Mouse (Mus musculus): ENCODE measurements around the gene Gabbr2. TPM values are rescaled to one million over a fixed set of nuclear protein-coding genes. Genes with fewer than 3 reads are reported as not detected.

Gene Gabbr2
- polyA plus RNA-seq, 1 experiment from 2014 or later = 0.08 TPM

GRCm38 (mm10) chr4:46630390-46630789 lies 361.3 kb downstream of the Gabbr2 start:
- Histone ChIP-seq H3K4me3 (no peak overlapping the region), H3K36me3 (no peaks in the 10 kb centered on the region), H3K9ac (no peak overlapping the region), H3K27ac (no peak overlapping the region), H3K4me1 (peaks cover 58% of the 10 kb centered on the region), H3K27me3 (replicated peaks) (no peaks in the 10 kb centered on the region), H3K4me2 (no peak overlapping the region), H3K9me3 (replicated peaks) (no peaks in the 10 kb centered on the region)
- WGBS (ENCODE audit: insufficient replicate concordance) = 29% methylated on average over 9 of the region's 9 CpGs
- ATAC-seq = peak; percentile 18; the same call in 1 of the 2 replicates

GRCm38 (mm10) chr4:46628873-46629272 lies 362.8 kb downstream of the Gabbr2 start:
- Histone ChIP-seq H3K27ac (no peak overlapping the region), H3K4me3 (no peak overlapping the region), H3K4me1 (peaks cover 54% of the 10 kb centered on the region), H3K9me3 (replicated peaks) (no peaks in the 10 kb centered on the region), H3K9ac (no peak overlapping the region), H3K27me3 (replicated peaks) (no peaks in the 10 kb centered on the region), H3K4me2 (no peak overlapping the region), H3K36me3 (no peaks in the 10 kb centered on the region)
- whole genome bisulfite sequencing (ENCODE audit: insufficient replicate concordance) = 53% methylated on average over 9 of the region's 9 CpGs
- no peak for ATAC-seq

- Histone ChIP-seq H3K27me3 (replicated peaks) (no peaks in the 10 kb centered on the region), H3K36me3 (no peaks in the 10 kb centered on the region), H3K4me1 (peaks cover 46% of the 10 kb centered on the region), H3K9ac (no peak overlapping the region), H3K27ac (no peak overlapping the region), H3K9me3 (replicated peaks) (no peaks in the 10 kb centered on the region), H3K4me3 (no peak overlapping the region), H3K4me2 (no peak overlapping the region)
- no peak for ATAC-seq
- 65% methylated on average over 11 of the region's 11 CpGs for WGBS (ENCODE audit: insufficient replicate concordance)
These were observed 363.6 kb downstream of the Gabbr2 start for GRCm38 (mm10) chr4:46628081-46628480.

- Histone ChIP-seq H3K4me1 (peaks cover 31% of the 10 kb centered on the region), H3K4me3 (no peak overlapping the region), H3K9me3 (replicated peaks) (no peaks in the 10 kb centered on the region), H3K27me3 (replicated peaks) (0 out of 2 replicates have a peak, but pooled peaks cover 2% of the 10 kb centered on the region), H3K36me3 (no peaks in the 10 kb centered on the region), H3K4me2 (no peak overlapping the region), H3K9ac (no peak overlapping the region), H3K27ac (no peak overlapping the region)
- no peak for ATAC-seq
- 71% methylated on average over 10 of the region's 10 CpGs for WGBS (ENCODE audit: insufficient replicate concordance)
These were observed 366.6 kb downstream of the Gabbr2 start for GRCm38 (mm10) chr4:46625101-46625500.

GRCm38 (mm10) chr4:46623007-46623406 lies 368.7 kb downstream of the Gabbr2 start:
- H3K27ac ChIP-seq = no peak overlapping the region
- H3K4me1 ChIP-seq = peaks cover 27% of the 10 kb centered on the region
- H3K4me2 ChIP-seq = no peak overlapping the region
- H3K27me3 ChIP-seq (replicated peaks) = 0 out of 2 replicates have a peak, but pooled peaks cover 2% of the 10 kb centered on the region
- no peaks in the 10 kb centered on the region for H3K36me3 ChIP-seq
- WGBS (ENCODE audit: insufficient replicate concordance) = 62% methylated on average over 5 of the region's 5 CpGs
- ATAC-seq = no peak
- H3K4me3 ChIP-seq = no peak overlapping the region
- no peaks in the 10 kb centered on the region for H3K9me3 ChIP-seq (replicated peaks)
- no peak overlapping the region for H3K9ac ChIP-seq

- peak overlapping the region; percentile 53 for H3K4me2 ChIP-seq
- H3K4me1 ChIP-seq = peaks cover 28% of the 10 kb centered on the region
- no peak for ATAC-seq
- H3K27ac ChIP-seq = no peak overlapping the region
- H3K4me3 ChIP-seq = no peak overlapping the region
- H3K36me3 ChIP-seq = no peaks in the 10 kb centered on the region
- H3K9me3 ChIP-seq (replicated peaks) = no peaks in the 10 kb centered on the region
- 55% methylated on average over 8 of the region's 8 CpGs for WGBS (ENCODE audit: insufficient replicate concordance)
- 0 out of 2 replicates have a peak, but pooled peaks cover 6% of the 10 kb centered on the region for H3K27me3 ChIP-seq (replicated peaks)
- H3K9ac ChIP-seq = no peak overlapping the region
These were observed 370.7 kb downstream of the Gabbr2 start for GRCm38 (mm10) chr4:46620946-46621345.

- Histone ChIP-seq H3K4me2 (peak overlapping the region; percentile 53), H3K27ac (no peak overlapping the region), H3K9me3 (replicated peaks) (no peaks in the 10 kb centered on the region), H3K4me1 (peaks cover 28% of the 10 kb centered on the region), H3K27me3 (replicated peaks) (peaks cover 12% of the 10 kb centered on the region; the same call in 1 of the 2 replicates), H3K4me3 (peak overlapping the region; percentile 27), H3K9ac (0 out of 2 replicates have a peak overlapping the region, but pooled peaks have one; percentile 13), H3K36me3 (no peaks in the 10 kb centered on the region)
- 12% methylated on average over 23 of the region's 23 CpGs for WGBS (ENCODE audit: insufficient replicate concordance)
- no peak for ATAC-seq
These were observed 371.3 kb downstream of the Gabbr2 start for GRCm38 (mm10) chr4:46620330-46620729.

- WGBS (ENCODE audit: insufficient replicate concordance) = 47% methylated on average over 11 of the region's 11 CpGs
- no peak overlapping the region for H3K4me2 ChIP-seq
- peaks cover 39% of the 10 kb centered on the region for H3K4me1 ChIP-seq
- ATAC-seq = no peak
- H3K27ac ChIP-seq = no peak overlapping the region
- no peak overlapping the region for H3K4me3 ChIP-seq
- H3K9me3 ChIP-seq (replicated peaks) = no peaks in the 10 kb centered on the region
- H3K36me3 ChIP-seq = no peaks in the 10 kb centered on the region
- no peak overlapping the region for H3K9ac ChIP-seq
- H3K27me3 ChIP-seq (replicated peaks) = peaks cover 32% of the 10 kb centered on the region
These were observed 373.4 kb downstream of the Gabbr2 start for GRCm38 (mm10) chr4:46618196-46618817.

- Histone ChIP-seq H3K9me3 (replicated peaks) (no peaks in the 10 kb centered on the region), H3K36me3 (no peaks in the 10 kb centered on the region), H3K4me3 (no peak overlapping the region), H3K27ac (no peak overlapping the region), H3K4me1 (peaks cover 42% of the 10 kb centered on the region), H3K4me2 (no peak overlapping the region), H3K9ac (no peak overlapping the region), H3K27me3 (replicated peaks) (peaks cover 34% of the 10 kb centered on the region)
- ATAC-seq = no peak
- WGBS (ENCODE audit: insufficient replicate concordance) = 51% methylated on average over 6 of the region's 6 CpGs
These were observed 374.3 kb downstream of the Gabbr2 start for GRCm38 (mm10) chr4:46617408-46617807.

GRCm38 (mm10) chr4:46614641-46615040 lies 377.0 kb downstream of the Gabbr2 start:
- H3K4me1 ChIP-seq = peaks cover 25% of the 10 kb centered on the region
- H3K9me3 ChIP-seq (replicated peaks) = no peaks in the 10 kb centered on the region
- H3K4me3 ChIP-seq = no peak overlapping the region
- H3K27me3 ChIP-seq (replicated peaks) = peaks cover 33% of the 10 kb centered on the region
- H3K27ac ChIP-seq = no peak overlapping the region
- no peak overlapping the region for H3K9ac ChIP-seq
- H3K36me3 ChIP-seq = no peaks in the 10 kb centered on the region
- no peak overlapping the region for H3K4me2 ChIP-seq
- 49% methylated on average over 9 of the region's 9 CpGs for WGBS (ENCODE audit: insufficient replicate concordance)
- no peak for ATAC-seq

GRCm38 (mm10) chr4:46613618-46614017 lies 378.1 kb downstream of the Gabbr2 start:
- Histone ChIP-seq H3K9me3 (replicated peaks) (no peaks in the 10 kb centered on the region), H3K4me1 (peaks cover 21% of the 10 kb centered on the region), H3K27ac (no peak overlapping the region), H3K4me3 (no peak overlapping the region), H3K27me3 (replicated peaks) (peaks cover 41% of the 10 kb centered on the region), H3K9ac (no peak overlapping the region), H3K36me3 (no peaks in the 10 kb centered on the region), H3K4me2 (no peak overlapping the region)
- no peak for ATAC-seq
- 16% methylated on average over 12 of the region's 12 CpGs for WGBS (ENCODE audit: insufficient replicate concordance)

Data from liver, embryonic 12.5 days (tissue).